Mouse (Mus musculus): ENCODE measurements around the gene Rnf146. TPM values are rescaled to one million over a fixed set of nuclear protein-coding genes. Genes with fewer than 3 reads are reported as not detected.
"Not testable (repeated sequence)": the region's sequence is repeated elsewhere in the genome, so short reads cannot be mapped to it uniquely, and the experiment has no call there.

Gene Rnf146
- 10 to 100 TPM; 93.6 to 95.2 TPM for total RNA-seq (2021)

GRCm38 (mm10) chr10:29362197-29362900, at the start of gene Rnf146:
Gene Rnf146, minus strand, starts transcription at chr10:29362442.
- intact Hi-C loops (cut with DNase I) = loop anchor here (5.0 kb wide), 1 partner anchor 60 kb away; no protein-coding TSS in a partner anchor
- no peak for DNase-seq (ENCODE audit: low spot score in 2 of 2)

GRCm38 (mm10) chr10:29402656-29403268, 40.5 kb upstream of the Rnf146 start:
- intact Hi-C loops (cut with DNase I) = no loop called here
- no peak for DNase-seq (ENCODE audit: low spot score in 2 of 2)

- DNase-seq (ENCODE audit: low spot score in 2 of 2); intact Hi-C loops (cut with DNase I): not testable (repeated sequence)
Observed at GRCm38 (mm10) chr10:29394890-29395289, 32.6 kb upstream of the Rnf146 start.

GRCm38 (mm10) chr10:29381558-29381957, 19.3 kb upstream of the Rnf146 start:
- no peak for DNase-seq (ENCODE audit: low spot score in 2 of 2)
- intact Hi-C loops (cut with DNase I) = no loop called here

- no peak for DNase-seq (ENCODE audit: low spot score in 2 of 2)
- intact Hi-C loops (cut with DNase I) = no loop called here
Observed at GRCm38 (mm10) chr10:29374065-29374464, 11.8 kb upstream of the Rnf146 start.

- DNase-seq (ENCODE audit: low spot score in 2 of 2) = peak; percentile 84 to 92
- intact Hi-C loops (cut with DNase I) = loop anchor here (1.0 to 5.0 kb wide), 2 partner anchors 48 to 61 kb away; partner anchors contain the start of gene Echdc1
Observed at GRCm38 (mm10) chr10:29361464-29362196, 612 bp downstream of the Rnf146 start.

- no peak for DNase-seq (ENCODE audit: low spot score in 2 of 2)
- intact Hi-C loops (cut with DNase I) = loop anchor here (1.0 to 5.0 kb wide), 2 partner anchors 48 to 61 kb away; partner anchors contain the start of gene Echdc1
Observed at GRCm38 (mm10) chr10:29361095-29361463, 1.2 kb downstream of the Rnf146 start.

GRCm38 (mm10) chr10:29354183-29354582, 8.1 kb downstream of the Rnf146 start:
- intact Hi-C loops (cut with DNase I) = no loop called here
- DNase-seq (ENCODE audit: low spot score in 2 of 2) = peak; percentile 65 to 85

GRCm38 (mm10) chr10:29352575-29352974, 9.7 kb downstream of the Rnf146 start:
- no peak for DNase-seq (ENCODE audit: low spot score in 2 of 2)
- intact Hi-C loops (cut with DNase I) = no loop called here

GRCm38 (mm10) chr10:29351420-29351819, 10.8 kb downstream of the Rnf146 start:
- no peak for DNase-seq (ENCODE audit: low spot score in 2 of 2)
- intact Hi-C loops (cut with DNase I) = no loop called here

- DNase-seq (ENCODE audit: low spot score in 2 of 2) = no peak
- intact Hi-C loops (cut with DNase I) = no loop called here
Observed at GRCm38 (mm10) chr10:29346638-29347037, 15.6 kb downstream of the Rnf146 start.

- peak in 1 of 2 experiments; percentile 64 for DNase-seq (ENCODE audit: low spot score in 2 of 2)
- intact Hi-C loops (cut with DNase I) = no loop called here
Observed at GRCm38 (mm10) chr10:29344232-29344631, 18.0 kb downstream of the Rnf146 start.

- peak; percentile 69 to 70 for DNase-seq (ENCODE audit: low spot score in 2 of 2)
- intact Hi-C loops (cut with DNase I) = no loop called here
Observed at GRCm38 (mm10) chr10:29338355-29339056, 23.7 kb downstream of the Rnf146 start.

GRCm38 (mm10) chr10:29333836-29334235, 28.4 kb downstream of the Rnf146 start:
- intact Hi-C loops (cut with DNase I) = no loop called here
- DNase-seq (ENCODE audit: low spot score in 2 of 2) = no peak

GRCm38 (mm10) chr10:29324817-29325216, 37.4 kb downstream of the Rnf146 start:
- intact Hi-C loops (cut with DNase I) = no loop called here
- DNase-seq (ENCODE audit: low spot score in 2 of 2) = no peak

- no peak for DNase-seq (ENCODE audit: low spot score in 2 of 2)
Observed at GRCm38 (mm10) chr10:29313905-29314304, 48.3 kb downstream of the Rnf146 start.

GRCm38 (mm10) chr10:29313064-29313638, 49.1 kb downstream of the Rnf146 start, which contains the start of gene Echdc1:
Gene Echdc1, plus strand, starts transcription at chr10:29313166.
- intact Hi-C loops (cut with DNase I) = loop anchor here (1.0 to 5.0 kb wide), 5 partner anchors 48 to 226 kb away; no protein-coding TSS in a partner anchor
- peak; percentile 88 to 89 for DNase-seq (ENCODE audit: low spot score in 2 of 2)

More at GRCm38 (mm10) chr10:29313905-29314304, 48.3 kb downstream of the Rnf146 start:
- intact Hi-C loops (cut with DNase I) = loop anchor here (1.0 to 5.0 kb wide), 5 partner anchors 47 to 227 kb away; no protein-coding TSS in a partner anchor

GRCm38 (mm10) chr10:29311480-29312219, 50.6 kb downstream of the Rnf146 start:
- DNase-seq (ENCODE audit: low spot score in 2 of 2) = no peak
- intact Hi-C loops (cut with DNase I) = loop anchor here (2.0 to 5.0 kb wide), 3 partner anchors 165 to 224 kb away; no protein-coding TSS in a partner anchor

Measured in left cerebral cortex, postnatal 25 days (tissue).